Comparison of ENCODE assay signal across 23 mouse cellular contexts in the genomic region with DNA sequence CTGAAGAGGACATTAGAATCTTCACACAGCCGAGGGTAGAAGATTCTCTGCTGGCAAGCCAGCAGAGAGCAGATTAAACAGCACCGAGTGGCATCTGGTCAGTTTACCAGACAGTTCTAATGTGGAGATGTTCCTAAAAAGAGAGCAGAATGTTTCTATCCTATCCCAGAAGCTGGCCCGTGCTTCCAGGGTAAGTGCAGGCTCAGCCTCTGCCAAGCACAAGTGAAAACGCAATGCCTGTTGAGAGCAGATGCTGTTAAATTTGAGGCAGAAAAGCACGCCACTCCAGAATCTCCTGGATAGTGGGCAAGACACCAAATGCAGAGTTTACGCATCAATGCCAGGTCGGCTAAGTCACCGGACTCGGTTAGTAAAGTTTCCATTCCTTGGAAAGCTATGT.
DNase-seq lines count a peak whose midpoint lies in the region; ATAC-seq and TF ChIP-seq lines count a peak whose summit lies in the region.
"Had no signal": no experiment of that assay in that cellular context is flagged by ENCODE, and none has a peak within 500 bp of the region (broad histone marks: within the 10 kb centered on the region; RNA-seq: fewer than 3 reads in every experiment).

No protein-coding gene starts in this region.

- no peak overlapping the region for H3K9ac ChIP-seq in midbrain, postnatal 0 days (replicated peaks; ENCODE audit: low read length, poor library complexity, severe bottlenecking)
- H3K9ac ChIP-seq in midbrain, embryonic 14.5 days (replicated peaks; ENCODE audit: low read length), result no peak overlapping the region
- H3K9ac ChIP-seq in limb, embryonic 15.5 days, result no peak overlapping the region
- H3K9ac ChIP-seq: embryonic facial prominence, embryonic 15.5 days; limb, embryonic 12.5 days; liver, embryonic 13.5 days; lung, embryonic 14.5 days; neural tube, embryonic 13.5 days had no signal

- WGBS in midbrain, postnatal 0 days, result 74% methylated on average over 9 of the region's 9 CpGs
- 82% methylated on average over 9 of the region's 9 CpGs for WGBS in midbrain, embryonic 14.5 days
- 63% methylated on average over 9 of the region's 9 CpGs for WGBS in limb, embryonic 15.5 days

- H3K9me3 ChIP-seq in midbrain, postnatal 0 days (ENCODE audit: low read length), result no peaks in the 10 kb centered on the region
- H3K9me3 ChIP-seq in midbrain, embryonic 14.5 days (ENCODE audit: control insufficient read depth, low read length), result no peaks in the 10 kb centered on the region
- no peaks in the 10 kb centered on the region for H3K9me3 ChIP-seq in limb, embryonic 15.5 days
- H3K9me3 ChIP-seq: embryonic facial prominence, embryonic 15.5 days; limb, embryonic 12.5 days; liver, embryonic 13.5 days; neural tube, embryonic 13.5 days had no signal

- no peak overlapping the region for H3K4me2 ChIP-seq in midbrain, postnatal 0 days (ENCODE audit: low read depth, low read length, poor library complexity, severe bottlenecking)
- H3K4me2 ChIP-seq in midbrain, embryonic 14.5 days (ENCODE audit: low read length), result no peak overlapping the region
- no peak overlapping the region for H3K4me2 ChIP-seq in limb, embryonic 15.5 days
- H3K4me2 ChIP-seq: embryonic facial prominence, embryonic 15.5 days; limb, embryonic 12.5 days; liver, embryonic 13.5 days; lung, embryonic 14.5 days; midbrain, embryonic 11.5 days; neural tube, embryonic 13.5 days had no signal

- no peaks in the 10 kb centered on the region for H3K36me3 ChIP-seq in midbrain, postnatal 0 days (ENCODE audit: insufficient read depth, low read length)
- no peaks in the 10 kb centered on the region for H3K36me3 ChIP-seq in midbrain, embryonic 14.5 days (ENCODE audit: control insufficient read depth, insufficient read depth, low read length)
- no peaks in the 10 kb centered on the region for H3K36me3 ChIP-seq in limb, embryonic 15.5 days
- H3K36me3 ChIP-seq: embryonic facial prominence, embryonic 15.5 days; limb, embryonic 12.5 days; liver, embryonic 13.5 days; neural tube, embryonic 13.5 days had no signal

- no peak overlapping the region for H3K4me3 ChIP-seq in midbrain, postnatal 0 days (ENCODE audit: low read depth, low read length)
- H3K4me3 ChIP-seq in midbrain, embryonic 14.5 days (replicated peaks; ENCODE audit: low read depth, low read length), result no peak overlapping the region
- H3K4me3 ChIP-seq in limb, embryonic 15.5 days, result no peak overlapping the region
- H3K4me3 ChIP-seq: embryonic facial prominence, embryonic 15.5 days; gastrocnemius, adult 2 months; limb, embryonic 12.5 days; liver, embryonic 13.5 days; neural tube, embryonic 13.5 days had no signal

- no peaks in the 10 kb centered on the region for H3K27me3 ChIP-seq in midbrain, postnatal 0 days (ENCODE audit: insufficient read depth, low read length)
- no peaks in the 10 kb centered on the region for H3K27me3 ChIP-seq in midbrain, embryonic 14.5 days (ENCODE audit: control insufficient read depth, insufficient read depth, low read length)
- no peaks in the 10 kb centered on the region for H3K27me3 ChIP-seq in limb, embryonic 15.5 days
- H3K27me3 ChIP-seq: limb, embryonic 12.5 days; liver, embryonic 13.5 days; neural tube, embryonic 13.5 days had no signal

- no peak for DNase-seq in frontal cortex, postnatal 25 days (ENCODE audit: low spot score in 2 of 2)
- DNase-seq in layer of hippocampus, postnatal 14 days (ENCODE audit: low spot score in 2 of 2), result peak; percentile 35 to 57
- no peak for DNase-seq in layer of hippocampus, adult 9-10 months (ENCODE audit: low spot score)
- peak; percentile 44 for DNase-seq in midbrain, postnatal 0 days (ENCODE audit: low spot score)
- no peak for DNase-seq in midbrain, embryonic 14.5 days
- DNase-seq: adrenal gland, adult 2 months; cerebellum, adult 9-11 months; embryo, embryonic 11 days; gastrocnemius, adult 2 months; heart, adult 18-20 months; kidney, adult 11 months; liver, embryonic 13.5 days; lung, embryonic 14.5 days; thymus, adult 2 months had no signal

- H3K27ac ChIP-seq in midbrain, postnatal 0 days (ENCODE audit: low read depth, low read length), result no peak overlapping the region
- no peak overlapping the region for H3K27ac ChIP-seq in midbrain, embryonic 14.5 days (replicated peaks; ENCODE audit: low read depth, low read length)
- 0 out of 2 replicates have a peak overlapping the region, but pooled peaks have one; percentile 9 for H3K27ac ChIP-seq in limb, embryonic 15.5 days
- H3K27ac ChIP-seq: embryonic facial prominence, embryonic 15.5 days; gastrocnemius, adult 2 months; kidney, postnatal 0 days; limb, embryonic 12.5 days; liver, embryonic 13.5 days; macrophage; neural tube, embryonic 13.5 days had no signal

- no peak for TF ChIP-seq CTCF in midbrain, postnatal 0 days (IDR thresholded peaks at IDR 0.05)

- H3K4me1 ChIP-seq in midbrain, postnatal 0 days (ENCODE audit: insufficient read depth, low read length), result no peaks in the 10 kb centered on the region
- H3K4me1 ChIP-seq in midbrain, embryonic 14.5 days (ENCODE audit: control insufficient read depth, insufficient read depth, low read length), result peaks cover 35% of the 10 kb centered on the region
- H3K4me1 ChIP-seq in limb, embryonic 15.5 days, result peaks cover 3% of the 10 kb centered on the region; the same call in 1 of the 2 replicates
- H3K4me1 ChIP-seq: embryonic facial prominence, embryonic 15.5 days; limb, embryonic 12.5 days; liver, embryonic 13.5 days had no signal

- ATAC-seq in frontal cortex, adult (ENCODE audit: low TSS enrichment), result peak; percentile 93
- ATAC-seq in midbrain, postnatal 0 days (ENCODE audit: low FRiP score), result no peak
- ATAC-seq in midbrain, embryonic 14.5 days (ENCODE audit: low FRiP score, low TSS enrichment), result no peak
- no peak for ATAC-seq in limb, embryonic 15.5 days (ENCODE audit: insufficient number of reproducible peaks, low FRiP score, low TSS enrichment, low read depth)
- ATAC-seq in CD4-positive, CD25-positive, alpha-beta regulatory T cell, adult 4 months, result no peak

Comparison
In these comparisons a context has a peak if more than half of its experiments do, and no peak if none do; other contexts are left out.
1. DNase-seq: peak in layer of hippocampus, postnatal 14 days (2 of 2) and midbrain, postnatal 0 days (single experiment); none in frontal cortex, postnatal 25 days (0 of 2), layer of hippocampus, adult 9-10 months (single experiment) and midbrain, embryonic 14.5 days (single experiment).